Mouse (Mus musculus): ENCODE results near the gene Erf. TPM values are rescaled to one million over a fixed set of nuclear protein-coding genes. Genes with fewer than 3 reads are reported as not detected.

Erf gene
- polyA plus RNA-seq, 1 experiment from 2014 or later, result 22.3 TPM

GRCm38 (mm10) chr7:25272445-25273258, 22.1 kb upstream of the Erf start:
- no peaks in the 10 kb centered on the region for H3K9me3 ChIP-seq
- no peak overlapping the region for H3K4me3 ChIP-seq (replicated peaks)
- no peak for ATAC-seq (ENCODE audit: insufficient number of reproducible peaks, insufficient read depth, low FRiP score, low TSS enrichment, low read depth)
- peak overlapping the region; percentile 23; the same call in 1 of the 2 replicates for H3K9ac ChIP-seq (replicated peaks)
- H3K4me1 ChIP-seq (replicated peaks), result peaks cover 50% of the 10 kb centered on the region
- no peak overlapping the region for H3K27ac ChIP-seq
- no peak overlapping the region for H3K4me2 ChIP-seq
- 85% methylated on average over 38 of the region's 38 CpGs for WGBS
- no peaks in the 10 kb centered on the region for H3K27me3 ChIP-seq
- peaks cover 39% of the 10 kb centered on the region for H3K36me3 ChIP-seq

DNA sequence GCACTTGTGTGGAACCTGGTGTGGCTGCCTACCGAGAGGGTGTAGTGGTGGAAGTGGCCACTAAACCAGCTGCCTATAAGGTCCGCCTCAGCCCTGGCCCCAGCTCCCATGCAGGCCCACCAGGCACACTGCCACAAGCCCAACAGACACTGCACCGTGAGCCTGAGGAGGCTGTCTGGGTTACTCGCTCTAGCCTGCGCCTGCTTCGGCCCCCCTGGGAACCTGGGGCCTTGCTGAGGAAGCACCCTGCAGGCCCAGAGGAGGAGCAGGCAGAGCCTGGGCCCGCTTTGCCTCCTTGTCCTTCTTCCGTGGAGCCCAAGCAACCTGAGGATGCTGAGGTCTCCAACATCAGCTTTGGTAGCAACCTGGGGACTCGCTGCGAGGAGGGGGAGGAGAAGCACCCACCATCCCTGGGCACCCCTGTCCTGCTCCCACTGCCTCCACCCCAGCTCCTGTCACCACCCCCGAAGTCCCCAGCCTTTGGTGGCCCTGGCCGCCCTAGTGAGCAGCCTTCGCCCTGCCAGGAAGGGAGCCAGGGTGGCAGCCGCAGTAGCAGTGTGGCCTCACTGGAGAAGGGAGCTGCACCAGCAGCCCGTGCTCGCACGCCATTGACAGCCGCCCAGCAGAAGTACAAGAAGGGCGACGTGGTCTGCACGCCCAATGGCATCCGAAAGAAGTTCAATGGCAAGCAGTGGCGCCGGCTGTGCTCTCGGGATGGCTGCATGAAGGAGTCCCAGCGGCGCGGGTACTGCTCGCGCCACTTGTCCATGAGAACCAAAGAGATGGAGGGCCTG, 21.3 kb upstream of the Erf start:
- no peak overlapping the region for H3K9ac ChIP-seq (replicated peaks)
- peaks cover 44% of the 10 kb centered on the region for H3K4me1 ChIP-seq (replicated peaks)
- peaks cover 39% of the 10 kb centered on the region for H3K36me3 ChIP-seq
- no peak overlapping the region for H3K4me2 ChIP-seq
- H3K4me3 ChIP-seq (replicated peaks), result no peak overlapping the region
- WGBS, result 88% methylated on average over 30 of the region's 30 CpGs
- no peak for ATAC-seq (ENCODE audit: insufficient number of reproducible peaks, insufficient read depth, low FRiP score, low TSS enrichment, low read depth)
- no peaks in the 10 kb centered on the region for H3K9me3 ChIP-seq
- no peaks in the 10 kb centered on the region for H3K27me3 ChIP-seq
- H3K27ac ChIP-seq, result no peak overlapping the region

- Histone ChIP-seq H3K4me1 (replicated peaks) (peaks cover 42% of the 10 kb centered on the region), H3K9me3 (no peaks in the 10 kb centered on the region), H3K4me3 (replicated peaks) (no peak overlapping the region), H3K36me3 (peaks cover 39% of the 10 kb centered on the region), H3K27ac (no peak overlapping the region), H3K27me3 (no peaks in the 10 kb centered on the region), H3K9ac (replicated peaks) (no peak overlapping the region), H3K4me2 (no peak overlapping the region)
- 88% methylated on average over 35 of the region's 35 CpGs for WGBS
- ATAC-seq (ENCODE audit: insufficient number of reproducible peaks, insufficient read depth, low FRiP score, low TSS enrichment, low read depth), result no peak
These were observed 20.4 kb upstream of the Erf start for GRCm38 (mm10) chr7:25270652-25271633.

- Histone ChIP-seq H3K4me3 (replicated peaks) (peak overlapping the region; percentile 72), H3K9me3 (no peaks in the 10 kb centered on the region), H3K36me3 (peaks cover 31% of the 10 kb centered on the region), H3K9ac (replicated peaks) (peak overlapping the region; percentile 68; the same call in 1 of the 2 replicates), H3K27ac (no peak overlapping the region), H3K27me3 (no peaks in the 10 kb centered on the region), H3K4me1 (replicated peaks) (peaks cover 29% of the 10 kb centered on the region), H3K4me2 (peak overlapping the region; percentile 81)
- ATAC-seq (ENCODE audit: insufficient number of reproducible peaks, insufficient read depth, low FRiP score, low TSS enrichment, low read depth), result no peak
- WGBS, result 85% methylated on average over 8 of the region's 8 CpGs
These were observed 19.1 kb upstream of the Erf start for GRCm38 (mm10) chr7:25269545-25270271.

DNA sequence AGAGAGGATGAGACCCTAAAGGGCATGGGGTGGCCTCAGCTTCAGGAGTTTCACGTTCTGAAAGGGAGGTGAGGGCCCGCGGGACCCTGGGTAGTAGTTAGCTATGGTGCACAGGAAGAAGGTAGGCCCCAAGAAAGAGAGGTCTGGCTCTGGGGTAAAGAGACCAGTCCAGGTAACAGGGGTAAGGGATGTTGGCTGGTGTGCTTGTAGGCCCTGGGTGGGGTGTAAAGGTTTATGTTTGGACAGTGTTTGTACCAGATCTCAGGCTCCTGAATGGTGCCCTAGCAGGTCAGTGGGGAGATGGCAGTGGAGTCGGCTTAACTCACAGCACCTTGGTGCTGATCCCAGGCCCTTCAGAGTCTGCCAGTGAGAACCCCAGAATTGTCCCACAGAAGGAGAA, 18.5 kb upstream of the Erf start:
- H3K27me3 ChIP-seq, result no peaks in the 10 kb centered on the region
- peak overlapping the region; percentile 68 for H3K9ac ChIP-seq (replicated peaks)
- H3K4me3 ChIP-seq (replicated peaks), result peak overlapping the region; percentile 72
- no peak for ATAC-seq (ENCODE audit: insufficient number of reproducible peaks, insufficient read depth, low FRiP score, low TSS enrichment, low read depth)
- WGBS, result 45% methylated on average over 4 of the region's 4 CpGs
- H3K4me1 ChIP-seq (replicated peaks), result peaks cover 24% of the 10 kb centered on the region
- H3K36me3 ChIP-seq, result peaks cover 31% of the 10 kb centered on the region
- H3K4me2 ChIP-seq, result peak overlapping the region; percentile 81
- no peaks in the 10 kb centered on the region for H3K9me3 ChIP-seq
- peak overlapping the region; percentile 62; the same call in 1 of the 2 replicates for H3K27ac ChIP-seq

DNA sequence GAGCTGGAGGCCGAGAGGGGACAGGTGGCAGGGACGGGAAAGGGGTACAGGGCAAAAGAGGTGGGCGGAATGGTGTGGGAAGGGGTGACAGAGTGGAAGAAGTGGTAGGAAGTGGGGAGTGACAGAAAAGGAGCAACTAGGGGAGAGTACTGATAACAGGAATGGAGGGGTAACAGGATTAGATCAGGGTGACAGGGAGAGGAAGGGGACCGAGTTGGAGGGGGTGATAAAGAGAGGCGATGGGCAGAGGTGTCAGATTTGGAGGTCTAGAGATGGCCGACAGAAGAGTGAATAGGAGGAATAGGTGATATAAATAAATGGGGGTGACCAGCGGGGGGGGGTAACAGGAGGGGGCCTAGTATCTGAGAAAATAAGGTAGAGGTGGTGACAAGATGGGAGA, 18.0 kb upstream of the Erf start:
- WGBS, result 4% methylated on average over 7 of the region's 7 CpGs
- H3K27ac ChIP-seq, result peak overlapping the region; percentile 85
- no peak for ATAC-seq (ENCODE audit: insufficient number of reproducible peaks, insufficient read depth, low FRiP score, low TSS enrichment, low read depth)
- H3K4me2 ChIP-seq, result peak overlapping the region; percentile 81
- no peaks in the 10 kb centered on the region for H3K9me3 ChIP-seq
- H3K4me3 ChIP-seq (replicated peaks), result peak overlapping the region; percentile 72
- H3K27me3 ChIP-seq, result no peaks in the 10 kb centered on the region
- peak overlapping the region; percentile 68 for H3K9ac ChIP-seq (replicated peaks)
- peaks cover 25% of the 10 kb centered on the region for H3K4me1 ChIP-seq (replicated peaks)
- H3K36me3 ChIP-seq, result peaks cover 29% of the 10 kb centered on the region

- H3K9ac ChIP-seq (replicated peaks), result peak overlapping the region; percentile 68
- peaks cover 25% of the 10 kb centered on the region for H3K4me1 ChIP-seq (replicated peaks)
- peaks cover 22% of the 10 kb centered on the region for H3K36me3 ChIP-seq
- peak overlapping the region; percentile 72 for H3K4me3 ChIP-seq (replicated peaks)
- H3K27ac ChIP-seq, result peak overlapping the region; percentile 88
- H3K4me2 ChIP-seq, result peak overlapping the region; percentile 81
- H3K27me3 ChIP-seq, result no peaks in the 10 kb centered on the region
- ATAC-seq (ENCODE audit: insufficient number of reproducible peaks, insufficient read depth, low FRiP score, low TSS enrichment, low read depth), result peak; percentile 96
- WGBS, result under 1% methylated on average over 33 of the region's 33 CpGs
- H3K9me3 ChIP-seq, result no peaks in the 10 kb centered on the region
These were observed 17.3 kb upstream of the Erf start for GRCm38 (mm10) chr7:25267751-25268463.

GRCm38 (mm10) chr7:25267301-25267750, 16.8 kb upstream of the Erf start, which contains the start of gene Cic:
Cic (plus strand) TSS chr7:25267704.
- Histone ChIP-seq H3K36me3 (peaks cover 17% of the 10 kb centered on the region), H3K27ac (peak within 1 kb of the TSS; percentile 88), H3K9ac (replicated peaks) (peak within 1 kb of the TSS; percentile 68), H3K4me3 (replicated peaks) (peak within 1 kb of the TSS; percentile 72), H3K27me3 (no peaks in the 10 kb centered on the region), H3K4me1 (replicated peaks) (peaks cover 25% of the 10 kb centered on the region), H3K9me3 (no peaks in the 10 kb centered on the region), H3K4me2 (peak within 1 kb of the TSS; percentile 81)
- ATAC-seq (ENCODE audit: insufficient number of reproducible peaks, insufficient read depth, low FRiP score, low TSS enrichment, low read depth), result peak; percentile 83
- WGBS, result under 1% methylated on average over 29 of the region's 29 CpGs

GRCm38 (mm10) chr7:25266180-25266962, 15.8 kb upstream of the Erf start:
- peak overlapping the region; percentile 72; the same call in 1 of the 2 replicates for H3K4me3 ChIP-seq (replicated peaks)
- WGBS, result 91% methylated on average over 8 of the region's 8 CpGs
- H3K9ac ChIP-seq (replicated peaks), result no peak overlapping the region
- no peaks in the 10 kb centered on the region for H3K9me3 ChIP-seq
- ATAC-seq (ENCODE audit: insufficient number of reproducible peaks, insufficient read depth, low FRiP score, low TSS enrichment, low read depth), result no peak
- H3K27ac ChIP-seq, result no peak overlapping the region
- H3K4me2 ChIP-seq, result peak overlapping the region; percentile 59
- H3K27me3 ChIP-seq, result no peaks in the 10 kb centered on the region
- H3K4me1 ChIP-seq (replicated peaks), result peaks cover 25% of the 10 kb centered on the region
- peaks cover 7% of the 10 kb centered on the region for H3K36me3 ChIP-seq

Measured in limb, embryonic 12.5 days (tissue).